ENCODE assay signal across 7 mouse cellular contexts in the genomic region with DNA sequence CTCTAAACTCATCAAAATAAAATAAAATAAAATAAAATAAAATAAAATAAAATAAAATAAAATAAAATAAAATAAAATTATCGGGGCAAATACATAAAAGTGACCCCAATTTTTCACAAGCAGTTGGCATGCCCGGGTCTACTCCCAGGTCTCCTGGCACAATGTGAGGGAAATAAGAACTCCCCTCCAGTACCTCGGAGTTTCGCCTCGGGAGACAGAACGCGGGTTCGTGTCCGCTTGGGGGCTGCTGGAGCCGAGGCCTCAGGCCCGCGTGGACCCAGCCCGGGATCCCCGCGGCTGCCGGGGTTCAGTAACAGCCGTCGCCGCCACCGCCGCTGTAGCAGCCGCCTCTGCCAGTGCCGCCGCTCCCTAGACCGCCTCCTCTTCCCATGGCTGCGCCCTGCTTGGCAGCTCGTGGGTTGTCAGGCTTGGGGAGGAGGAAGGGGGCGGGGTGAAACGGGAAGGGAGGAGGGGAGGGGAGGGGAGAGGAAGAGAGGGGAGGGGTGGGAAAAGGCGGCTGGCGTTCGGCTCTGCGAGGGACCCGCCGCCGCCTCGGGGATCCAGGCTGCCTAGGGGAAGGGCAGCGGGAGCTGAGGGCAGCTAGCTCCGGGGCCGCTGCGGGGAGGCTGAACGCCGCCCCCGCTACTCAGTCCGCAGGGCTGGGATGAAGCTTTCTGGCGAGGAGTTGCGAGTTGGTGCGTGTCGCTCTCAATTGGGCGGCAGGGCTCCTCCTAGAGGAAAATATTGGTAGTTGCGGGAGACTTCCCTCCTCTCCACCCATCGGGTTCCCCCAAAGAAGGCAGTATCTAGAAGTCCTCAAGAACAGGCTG. TPM values are rescaled to one million over a fixed set of nuclear protein-coding genes. Genes with fewer than 3 reads are reported as not detected.
DNase-seq lines count a peak whose midpoint lies in the region; ATAC-seq lines count a peak whose summit lies in the region.

A gene (minus strand): TSS at position 686 of the 830 bp plus-strand sequence.

- ATAC-seq in intestine, embryonic 16.5 days: peak; percentile 86

- H3K4me2 ChIP-seq in intestine, embryonic 16.5 days (ENCODE audit: low read depth, low read length): peak within 1 kb of the TSS; percentile 65

- no peaks in the 10 kb centered on the region for H3K27me3 ChIP-seq in intestine, embryonic 16.5 days (replicated peaks; ENCODE audit: control insufficient read depth, insufficient read depth, low read length)
- 0 out of 2 replicates have a peak, but pooled peaks cover 6% of the 10 kb centered on the region for H3K27me3 ChIP-seq in midbrain, embryonic 10.5 days (ENCODE audit: low read depth, poor library complexity, severe bottlenecking)

- intact Hi-C loops in left cerebral cortex, postnatal 25 days (cut with DNase I): loop anchor here (2.0 to 10.0 kb wide), 5 partner anchors 142 to 378 kb away; no protein-coding TSS in a partner anchor

- peak; percentile 93 for DNase-seq in adrenal gland, adult 2 months
- peak; percentile 93 for DNase-seq in embryo, embryonic 10.5 days (ENCODE audit: low spot score)
- peak; percentile 71 to 87 for DNase-seq in gastrocnemius, postnatal 4 days (ENCODE audit: low spot score in 2 of 2)
- peak; percentile 88 to 92 for DNase-seq in left cerebral cortex, postnatal 25 days (ENCODE audit: low spot score in 2 of 2)
- DNase-seq in midbrain, embryonic 10.5 days (ENCODE audit: low spot score): peak; percentile 88
- peak; percentile 80 for DNase-seq in right cerebral cortex, postnatal 4 days

- peaks cover 34% of the 10 kb centered on the region for H3K4me1 ChIP-seq in intestine, embryonic 16.5 days (ENCODE audit: control insufficient read depth, insufficient read depth, low read length)
- H3K4me1 ChIP-seq in midbrain, embryonic 10.5 days: peaks cover 8% of the 10 kb centered on the region; the same call in 1 of the 2 replicates

- peak within 1 kb of the TSS; percentile 97 for H3K9ac ChIP-seq in intestine, embryonic 16.5 days (ENCODE audit: low read depth, low read length)

- peak within 1 kb of the TSS; percentile 89 for H3K4me3 ChIP-seq in intestine, embryonic 16.5 days (ENCODE audit: low read length)
- peak within 1 kb of the TSS; percentile 73 for H3K4me3 ChIP-seq in midbrain, embryonic 10.5 days

- under 1% methylated on average over 49 of the region's 52 CpGs for WGBS in intestine, embryonic 16.5 days
- under 1% methylated on average over 43 of the region's 52 CpGs for WGBS in midbrain, embryonic 10.5 days

- no peaks in the 10 kb centered on the region for H3K36me3 ChIP-seq in intestine, embryonic 16.5 days (ENCODE audit: control insufficient read depth, insufficient read depth, low read length)
- H3K36me3 ChIP-seq in midbrain, embryonic 10.5 days: no peaks in the 10 kb centered on the region

- peak within 1 kb of the TSS; percentile 99 for H3K27ac ChIP-seq in intestine, embryonic 16.5 days (ENCODE audit: low read length)
- H3K27ac ChIP-seq in midbrain, embryonic 10.5 days (replicated peaks): peak within 1 kb of the TSS; percentile 91

- H3K9me3 ChIP-seq in intestine, embryonic 16.5 days (ENCODE audit: control insufficient read depth, low read length): no peaks in the 10 kb centered on the region
- no peaks in the 10 kb centered on the region for H3K9me3 ChIP-seq in midbrain, embryonic 10.5 days (replicated peaks)

RNA-seq across cellular contexts. Expression of the gene that starts here (rescaled TPM):
- total RNA-seq in adrenal gland, adult 2 months (2021): 100 to 1,000 TPM; 175 to 214 TPM
- 17.5 and 32.5 TPM in 2 replicates for polyA plus RNA-seq in adrenal gland, adult 2 months (2012; rRNA removed)
- total RNA-seq in gastrocnemius, postnatal 4 days (2021): 100 to 1,000 TPM; 111 TPM
- 96.5 and 109 TPM in 2 replicates for polyA plus RNA-seq in intestine, embryonic 16.5 days (2015; fragmentation: Nextera tagmentation; extraction: Ambion mirVana)
- total RNA-seq in left cerebral cortex, postnatal 25 days (2021): 10 to 100 TPM; 12.2 to 16.1 TPM
- polyA plus RNA-seq in midbrain, embryonic 10.5 days (2016; fragmentation: Nextera tagmentation; extraction: Ambion mirVana): 6.9 and 10.3 TPM in 2 replicates

Comparison
In these comparisons a context has a peak if more than half of its experiments do, and no peak if none do; other contexts are left out.
1. Peak in every context shown above with its lines: DNase-seq, ATAC-seq, H3K4me3 ChIP-seq and H3K27ac ChIP-seq.
2. RNA of the gene that starts here (total RNA-seq): 175 to 214 TPM in adrenal gland, adult 2 months and 111 TPM in gastrocnemius, postnatal 4 days; 12.2 to 16.1 TPM in left cerebral cortex, postnatal 25 days; every median in the first group is over 4 times any median in the second.